Mouse (Mus musculus) layer of hippocampus, adult 9-11 months (tissue): ENCODE data around the gene Olfr196.
"Not testable (repeated sequence)": the region's sequence is repeated elsewhere in the genome, so short reads cannot be mapped to it uniquely, and the experiment has no call there.

ENCODE experiments used
- DNase-seq: peaks from one replicate; pipeline ENCODE4 v3.0.0; 2022

Olfr196 gene

DNA sequence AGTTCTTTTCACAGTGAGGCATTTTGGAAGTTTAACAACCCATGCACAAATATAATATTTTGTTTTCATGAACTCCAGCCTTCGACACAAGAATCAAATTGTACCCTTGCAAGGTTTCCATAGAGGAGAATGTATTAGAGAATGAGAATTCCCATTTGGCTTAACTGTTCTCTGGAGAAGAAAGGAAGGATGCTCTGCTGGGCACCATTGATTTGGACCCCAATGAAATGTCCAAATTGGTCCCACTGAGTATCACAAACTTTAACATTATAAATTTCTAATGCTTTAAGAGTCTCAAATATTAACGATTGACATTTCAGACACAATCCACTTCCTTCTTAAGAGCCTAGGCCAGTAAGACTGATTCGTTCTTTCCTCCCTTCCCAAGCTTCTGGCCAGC lies at the start of gene Olfr196:
Gene Olfr196, minus strand, starts transcription at position 101 of the 400 bp plus-strand sequence.
- DNase-seq, result no peak

DNA sequence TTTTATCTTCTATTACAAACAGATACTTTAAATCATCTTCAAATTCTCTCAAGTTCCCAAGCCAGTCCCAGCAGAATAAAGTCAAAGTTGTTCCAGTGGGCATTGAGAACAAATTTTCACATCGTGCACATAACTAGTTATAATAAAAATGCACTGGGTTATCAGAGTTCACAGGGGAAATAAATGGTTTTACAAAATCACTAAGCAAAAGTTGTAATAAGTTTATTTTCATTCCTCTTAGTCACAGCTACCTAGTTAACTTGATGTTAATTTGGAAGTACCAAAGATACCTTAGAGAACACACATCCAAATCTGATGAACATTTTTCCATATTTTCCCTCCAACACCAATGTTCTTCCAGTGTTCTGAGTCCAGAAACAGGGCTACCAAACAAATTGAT lies 49.4 kb upstream of the Olfr196 start, which contains the start of gene Olfr199:
Gene Olfr199, minus strand, starts transcription at position 101 of the 400 bp plus-strand sequence.
- DNase-seq, result not testable (repeated sequence)

DNA sequence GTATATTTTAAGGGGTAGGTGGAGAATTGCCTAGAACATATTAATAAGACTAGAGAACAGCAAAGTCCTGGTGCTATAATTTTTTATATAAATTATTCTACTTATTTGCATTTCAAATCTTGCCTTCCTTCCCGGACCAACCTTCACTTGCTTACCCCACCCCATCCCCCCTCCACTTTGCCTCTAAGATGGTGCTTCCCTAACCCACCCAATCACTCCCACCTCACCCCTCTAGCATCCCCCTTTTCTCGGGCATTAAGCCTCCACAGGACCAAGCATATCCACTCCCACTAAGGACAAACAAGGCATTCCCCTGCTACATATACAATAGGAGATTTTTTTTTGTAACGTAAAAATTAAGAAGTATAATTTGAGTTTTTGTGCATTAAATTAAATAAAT lies 47.6 kb upstream of the Olfr196 start:
- not testable (repeated sequence) for DNase-seq

DNA sequence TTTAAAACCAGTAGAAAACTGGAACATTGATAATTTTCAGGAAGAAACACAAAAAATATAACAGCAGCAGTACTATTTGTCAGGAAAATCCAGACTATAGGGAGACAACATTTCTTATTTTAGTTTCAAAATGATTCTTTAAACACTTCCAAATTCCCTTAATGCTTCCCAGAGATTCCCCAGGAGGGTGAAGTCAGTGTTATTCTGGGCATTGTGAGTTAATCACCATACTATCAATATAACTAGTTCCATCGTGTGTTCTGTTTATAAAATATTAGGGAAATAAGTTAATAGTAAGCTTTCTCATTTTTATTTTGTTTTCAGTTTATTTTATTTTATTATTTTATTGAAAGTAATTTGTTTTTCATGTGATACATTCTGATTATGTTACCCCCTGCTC lies 33.2 kb upstream of the Olfr196 start, which contains the start of gene Olfr198:
Gene Olfr198, minus strand, starts transcription at position 101 of the 400 bp plus-strand sequence.
- DNase-seq, result not testable (repeated sequence)

DNA sequence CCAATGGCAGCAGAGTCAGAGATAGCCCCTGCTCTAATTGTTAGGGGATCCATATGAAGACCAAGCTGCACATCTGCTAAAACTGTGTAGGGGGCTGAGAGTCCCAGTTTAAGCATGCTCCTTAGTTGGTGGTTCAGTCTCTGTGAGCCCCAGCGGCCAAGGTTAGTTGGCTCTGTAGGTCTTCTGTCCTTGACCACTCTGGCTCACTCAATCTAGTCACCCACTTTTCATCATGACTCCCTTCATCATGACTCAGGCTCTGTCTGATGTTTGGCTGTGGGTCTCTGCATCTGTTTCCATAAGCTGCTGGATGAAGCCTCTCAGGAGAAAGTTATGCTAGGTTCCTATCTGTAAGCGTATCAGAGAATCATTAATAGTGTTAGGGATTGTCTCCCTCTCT lies 18.3 kb downstream of the Olfr196 start:
- DNase-seq, result no peak

DNA sequence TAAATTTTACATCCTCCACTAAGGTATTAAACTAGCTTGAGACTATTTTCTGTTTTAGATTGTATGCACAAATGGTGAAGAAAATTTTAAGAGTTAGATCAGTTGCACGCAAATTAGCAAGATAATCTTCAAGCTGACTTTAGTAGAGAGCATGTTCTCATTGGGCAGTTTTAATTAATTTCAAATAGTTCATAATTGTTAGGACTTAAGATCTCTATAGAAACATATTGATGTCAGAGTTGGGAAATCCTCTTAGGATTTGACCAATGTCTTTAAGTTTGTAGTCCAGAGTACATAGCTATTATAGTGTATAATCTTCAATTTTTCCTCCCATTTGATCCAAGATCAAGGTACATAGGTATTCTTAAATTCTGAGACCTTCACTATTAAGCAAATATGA lies 23.5 kb downstream of the Olfr196 start, which contains the start of gene Olfr195:
Gene Olfr195, plus strand, starts transcription at position 301 of the 400 bp plus-strand sequence.
- no peak for DNase-seq

DNA sequence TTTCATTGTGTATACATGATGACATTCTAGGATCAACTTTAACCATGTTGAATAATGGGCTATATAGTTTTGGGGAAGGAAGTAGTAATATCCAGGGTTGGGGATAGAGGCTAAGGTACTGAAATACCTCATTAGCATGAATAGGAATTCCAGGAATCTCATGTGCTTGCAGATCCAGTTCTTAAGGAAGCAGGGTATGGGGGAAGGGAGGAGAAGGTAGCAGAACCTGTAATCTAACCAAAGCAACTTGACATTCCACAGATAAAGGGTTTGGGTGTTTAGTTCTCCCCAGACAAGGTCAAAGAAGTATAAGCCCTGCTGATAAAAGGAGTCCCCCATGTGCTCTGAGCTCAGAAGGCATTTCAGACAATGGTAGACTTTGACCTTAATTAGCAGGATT lies 29.1 kb downstream of the Olfr196 start:
- no peak for DNase-seq

DNA sequence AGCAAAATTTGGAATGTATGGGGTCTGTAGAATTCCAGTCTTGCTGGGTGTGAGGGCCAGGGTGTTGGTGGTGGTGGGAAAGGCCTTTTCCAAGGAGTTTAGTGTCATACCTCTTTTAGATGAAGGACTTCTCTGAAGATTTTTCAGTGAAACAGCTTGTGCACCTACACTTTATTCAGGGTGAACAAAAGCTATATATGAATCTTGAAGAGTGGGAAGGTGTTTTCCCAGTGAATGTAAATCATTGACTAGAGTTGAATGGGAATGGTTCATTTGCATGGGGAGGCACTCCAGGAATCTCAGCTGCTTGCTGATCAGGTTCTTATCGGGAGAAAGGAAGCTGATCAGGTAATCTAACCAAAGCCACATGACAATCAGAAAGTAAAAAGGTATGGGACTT lies 39.5 kb downstream of the Olfr196 start:
- DNase-seq, result no peak

DNA sequence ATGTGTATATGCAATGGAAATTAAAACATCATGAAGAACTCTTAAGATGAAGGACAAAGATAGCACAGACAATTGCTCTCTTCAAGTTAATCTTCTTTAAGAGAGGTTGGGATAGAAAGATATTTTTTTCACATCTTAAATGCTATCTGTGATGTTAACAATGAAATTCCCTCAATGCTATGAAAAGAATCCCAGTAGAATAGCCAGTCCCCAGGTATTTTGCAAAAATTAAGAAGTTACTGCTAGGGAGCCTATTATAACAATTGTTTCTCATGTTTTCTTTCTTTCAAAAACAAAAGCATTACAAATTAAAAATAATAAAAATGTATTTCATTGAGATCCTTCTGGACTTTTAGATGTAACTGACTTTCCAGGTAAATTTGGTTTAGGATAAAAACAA lies 49.3 kb downstream of the Olfr196 start, which contains the start of gene Olfr194:
Gene Olfr194, minus strand, starts transcription at position 101 of the 400 bp plus-strand sequence.
- DNase-seq, result no peak
